Mouse (Mus musculus): ENCODE data around the gene Ppp1r14a. TPM values are rescaled to one million over a fixed set of nuclear protein-coding genes. Genes with fewer than 3 reads are reported as not detected.

The Ppp1r14a gene
- polyA plus RNA-seq, 1 experiment from 2014 or later: 11.8 TPM

DNA sequence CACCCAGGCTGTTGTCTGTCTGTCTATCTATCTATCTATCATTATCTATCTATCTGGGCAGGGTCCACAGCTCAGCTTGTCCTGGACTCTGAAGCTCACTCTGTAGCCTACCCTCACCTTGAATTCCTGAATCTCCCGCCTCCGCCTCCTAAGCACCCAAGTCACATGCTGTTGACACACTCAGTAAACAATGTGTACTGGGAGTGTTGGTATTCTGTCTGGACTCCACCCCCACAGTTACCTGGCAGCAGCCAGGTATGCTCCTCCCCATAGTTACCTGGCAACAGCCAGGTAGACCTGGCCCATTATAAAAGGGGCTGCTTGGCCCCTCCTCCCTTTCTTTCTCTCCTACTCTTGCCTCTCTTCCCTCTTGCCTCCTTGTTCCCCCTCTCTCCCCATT, 1.0 kb upstream of the Ppp1r14a start:
- no peak for ATAC-seq (ENCODE audit: insufficient number of reproducible peaks, insufficient read depth, low FRiP score, low read depth)
- Histone ChIP-seq H3K27me3 (ENCODE audit: control insufficient read depth, insufficient read depth, low read length) (peaks cover 17% of the 10 kb centered on the region; the same call in 1 of the 2 replicates), H3K27ac (replicated peaks in 1 of 2; ENCODE audit: control insufficient read depth in 1 of 2, insufficient read depth in 1 of 2, low read depth in 2 of 2, low read length in 2 of 2) (no peak overlapping the region), H3K9me3 (ENCODE audit: control insufficient read depth, low read length) (no peaks in the 10 kb centered on the region), H3K36me3 (ENCODE audit: control insufficient read depth, insufficient read depth, low read length) (no peaks in the 10 kb centered on the region), H3K4me2 (ENCODE audit: low read length) (no peak overlapping the region), H3K4me1 (ENCODE audit: control insufficient read depth in 2 of 2, insufficient read depth in 2 of 2, low read length in 2 of 2) (peaks cover 11 to 20% of the 10 kb centered on the region in 2 experiments; a peak in 3 of 4 replicates), H3K9ac (ENCODE audit: low read length) (no peak overlapping the region), H3K4me3 (ENCODE audit: control insufficient read depth in 1 of 2, insufficient read depth in 1 of 2, low read depth in 1 of 2, low read length in 2 of 2) (no peak overlapping the region)
- whole genome bisulfite sequencing: 90% methylated on average over 2 of the region's 2 CpGs

DNA sequence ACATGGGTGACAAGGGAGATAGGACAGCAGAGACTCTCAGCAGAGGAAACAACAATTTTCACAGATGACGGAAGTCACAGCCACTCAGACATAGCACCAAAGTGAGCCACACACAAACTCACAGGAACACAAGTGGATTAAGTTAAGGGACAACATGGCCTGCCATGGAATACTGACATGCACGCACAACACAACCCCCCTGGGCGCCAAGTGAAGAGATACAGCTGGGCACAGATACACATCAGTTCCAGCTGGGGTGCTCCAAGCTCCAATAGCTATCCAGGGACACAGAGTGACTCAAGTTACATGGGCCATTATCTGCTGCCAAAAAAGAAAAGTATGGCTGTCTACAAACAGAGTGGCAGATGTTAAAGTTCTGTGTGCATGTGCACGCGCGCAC, 748 bp downstream of the Ppp1r14a start:
- Histone ChIP-seq H3K27me3 (ENCODE audit: control insufficient read depth, insufficient read depth, low read length) (peaks cover 21% of the 10 kb centered on the region), H3K9ac (ENCODE audit: low read length) (peak overlapping the region; percentile 65), H3K9me3 (ENCODE audit: control insufficient read depth, low read length) (no peaks in the 10 kb centered on the region), H3K4me2 (ENCODE audit: low read length) (peak overlapping the region; percentile 83), H3K4me1 (ENCODE audit: control insufficient read depth in 2 of 2, insufficient read depth in 2 of 2, low read length in 2 of 2) (peaks cover 14 to 20% of the 10 kb centered on the region in 2 experiments; a peak in 3 of 4 replicates), H3K4me3 (ENCODE audit: control insufficient read depth in 1 of 2, insufficient read depth in 1 of 2, low read depth in 1 of 2, low read length in 2 of 2) (peak overlapping the region; percentile 51 to 56), H3K27ac (replicated peaks in 1 of 2; ENCODE audit: control insufficient read depth in 1 of 2, insufficient read depth in 1 of 2, low read depth in 2 of 2, low read length in 2 of 2) (0 out of 4 replicates have a peak overlapping the region, but pooled peaks of 1 of the 2 experiments have one; percentile 14), H3K36me3 (ENCODE audit: control insufficient read depth, insufficient read depth, low read length) (no peaks in the 10 kb centered on the region)
- ATAC-seq (ENCODE audit: insufficient number of reproducible peaks, insufficient read depth, low FRiP score, low read depth): no peak
- WGBS: 82% methylated on average over 6 of the region's 6 CpGs

DNA sequence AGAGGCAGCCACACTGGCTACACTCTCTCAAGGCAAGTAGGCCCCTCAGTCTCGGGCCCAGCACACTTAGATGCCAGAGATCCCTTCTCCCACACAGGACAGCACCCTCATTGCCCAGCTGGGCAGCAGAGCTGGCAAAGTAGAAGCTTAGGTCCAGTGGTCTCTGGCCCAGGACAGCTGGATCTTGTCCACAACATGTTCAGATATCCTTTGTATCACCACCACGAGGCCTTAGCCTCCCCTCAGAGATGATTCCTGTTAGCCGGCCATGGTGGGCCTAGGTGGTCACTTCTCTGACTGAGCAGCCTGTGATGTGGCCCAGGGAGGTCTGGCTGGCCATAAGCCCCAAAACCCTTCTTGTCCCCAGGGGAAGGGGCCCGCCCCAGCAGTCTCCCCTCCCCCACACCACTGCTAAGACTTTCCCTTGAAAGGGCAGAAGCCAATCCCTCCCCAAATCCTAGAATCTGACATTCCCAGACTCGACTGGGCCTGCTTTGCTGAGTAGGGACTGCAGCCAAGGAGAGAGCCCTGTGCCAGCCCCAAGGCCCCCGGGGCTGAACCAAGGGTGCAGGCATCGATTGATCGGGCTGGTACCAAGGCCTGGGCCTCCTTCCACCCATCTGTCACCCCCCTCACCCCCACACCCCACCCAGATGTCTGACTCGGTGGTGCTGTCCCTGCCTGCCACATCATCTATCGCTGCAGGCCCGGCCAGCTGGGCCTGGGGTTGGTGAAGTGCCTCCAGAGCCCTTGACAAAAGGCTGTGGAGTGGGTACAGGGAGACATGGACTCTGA, 1.8 kb downstream of the Ppp1r14a start:
- Histone ChIP-seq H3K27ac (replicated peaks in 1 of 2; ENCODE audit: control insufficient read depth in 1 of 2, insufficient read depth in 1 of 2, low read depth in 2 of 2, low read length in 2 of 2) (peak overlapping the region in 1 of 2 experiments; percentile 57; a peak in 2 of 4 replicates), H3K9ac (ENCODE audit: low read length) (no peak overlapping the region), H3K4me1 (ENCODE audit: control insufficient read depth in 2 of 2, insufficient read depth in 2 of 2, low read length in 2 of 2) (peaks cover 14 to 20% of the 10 kb centered on the region in 2 experiments; a peak in 3 of 4 replicates), H3K4me2 (ENCODE audit: low read length) (peak overlapping the region; percentile 83; the same call in 1 of the 2 replicates), H3K4me3 (ENCODE audit: control insufficient read depth in 1 of 2, insufficient read depth in 1 of 2, low read depth in 1 of 2, low read length in 2 of 2) (no peak overlapping the region), H3K36me3 (ENCODE audit: control insufficient read depth, insufficient read depth, low read length) (no peaks in the 10 kb centered on the region), H3K27me3 (ENCODE audit: control insufficient read depth, insufficient read depth, low read length) (peaks cover 21% of the 10 kb centered on the region), H3K9me3 (ENCODE audit: control insufficient read depth, low read length) (no peaks in the 10 kb centered on the region)
- 58% methylated on average over 11 of the region's 11 CpGs for WGBS
- ATAC-seq (ENCODE audit: insufficient number of reproducible peaks, insufficient read depth, low FRiP score, low read depth): no peak

- no peak overlapping the region for H3K9ac ChIP-seq (ENCODE audit: low read length)
- 51% methylated on average over 6 of the region's 7 CpGs for WGBS
- ATAC-seq (ENCODE audit: insufficient number of reproducible peaks, insufficient read depth, low FRiP score, low read depth): no peak
These were observed 2.7 kb downstream of the Ppp1r14a start for GRCm38 (mm10) chr7:29291616-29292457.

DNA sequence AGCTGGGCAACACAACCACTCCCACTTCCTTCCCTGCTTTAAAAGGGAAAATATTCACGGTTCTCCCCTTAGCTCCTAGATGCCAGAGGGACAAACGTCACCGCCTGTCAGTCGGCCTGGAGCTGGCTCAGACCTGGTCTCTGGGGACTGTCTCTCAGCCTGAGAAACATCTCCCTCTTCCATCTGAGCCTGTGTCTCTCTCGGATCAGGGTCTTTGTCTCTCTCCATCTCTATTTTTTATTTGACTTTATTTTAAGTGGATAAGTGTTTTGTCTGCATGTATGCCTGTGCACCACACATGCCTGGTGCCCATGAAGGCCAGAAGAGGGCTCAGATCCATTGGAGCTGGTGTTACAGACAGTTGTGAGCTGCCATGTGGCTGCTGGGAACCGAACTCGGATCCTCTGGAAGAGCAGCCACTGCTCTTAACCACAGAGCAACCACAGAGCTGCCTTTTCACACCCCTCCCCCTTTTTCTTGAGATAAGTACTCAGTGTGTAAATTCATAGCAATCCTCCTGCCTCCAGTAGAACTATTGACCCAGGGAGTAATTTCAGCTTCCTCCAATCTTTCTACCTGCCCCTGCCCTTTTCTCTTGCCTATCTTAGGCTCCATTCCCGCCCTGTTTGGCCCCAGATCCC, 3.5 kb downstream of the Ppp1r14a start:
- WGBS: 24% methylated on average over 8 of the region's 8 CpGs

More at GRCm38 (mm10) chr7:29291616-29292457, 2.7 kb downstream of the Ppp1r14a start:
- Histone ChIP-seq H3K4me1 (ENCODE audit: control insufficient read depth in 2 of 2, insufficient read depth in 2 of 2, low read length in 2 of 2) (peaks cover 14 to 20% of the 10 kb centered on the region in 2 experiments; a peak in 3 of 4 replicates), H3K27ac (replicated peaks in 1 of 2; ENCODE audit: control insufficient read depth in 1 of 2, insufficient read depth in 1 of 2, low read depth in 2 of 2, low read length in 2 of 2) (peak overlapping the region in 1 of 2 experiments; percentile 75; a peak in 3 of 4 replicates), H3K27me3 (ENCODE audit: control insufficient read depth, insufficient read depth, low read length) (peaks cover 15% of the 10 kb centered on the region), H3K36me3 (ENCODE audit: control insufficient read depth, insufficient read depth, low read length) (no peaks in the 10 kb centered on the region), H3K4me2 (ENCODE audit: low read length) (peak overlapping the region; percentile 22), H3K9me3 (ENCODE audit: control insufficient read depth, low read length) (no peaks in the 10 kb centered on the region), H3K4me3 (ENCODE audit: control insufficient read depth in 1 of 2, insufficient read depth in 1 of 2, low read depth in 1 of 2, low read length in 2 of 2) (no peak overlapping the region)

GRCm38 (mm10) chr7:29293131-29294065, 4.3 kb downstream of the Ppp1r14a start:
- H3K4me3 ChIP-seq (ENCODE audit: control insufficient read depth in 1 of 2, insufficient read depth in 1 of 2, low read depth in 1 of 2, low read length in 2 of 2): no peak overlapping the region
- ATAC-seq (ENCODE audit: insufficient number of reproducible peaks, insufficient read depth, low FRiP score, low read depth): no peak
- no peak overlapping the region for H3K4me2 ChIP-seq (ENCODE audit: low read length)
- WGBS: 51% methylated on average over 19 of the region's 19 CpGs
- no peaks in the 10 kb centered on the region for H3K36me3 ChIP-seq (ENCODE audit: control insufficient read depth, insufficient read depth, low read length)
- H3K27ac ChIP-seq (replicated peaks in 1 of 2; ENCODE audit: control insufficient read depth in 1 of 2, insufficient read depth in 1 of 2, low read depth in 2 of 2, low read length in 2 of 2): peak overlapping the region; percentile 46 to 75
- peak overlapping the region; percentile 16; the same call in 1 of the 2 replicates for H3K9ac ChIP-seq (ENCODE audit: low read length)
- no peaks in the 10 kb centered on the region for H3K9me3 ChIP-seq (ENCODE audit: control insufficient read depth, low read length)
- H3K4me1 ChIP-seq (ENCODE audit: control insufficient read depth in 2 of 2, insufficient read depth in 2 of 2, low read length in 2 of 2): peaks cover 14 to 20% of the 10 kb centered on the region in 2 experiments; a peak in 3 of 4 replicates
- peaks cover 13% of the 10 kb centered on the region for H3K27me3 ChIP-seq (ENCODE audit: control insufficient read depth, insufficient read depth, low read length)

More for the DNA sequence above, 3.5 kb downstream of the Ppp1r14a start:
- Histone ChIP-seq H3K4me2 (ENCODE audit: low read length) (peak overlapping the region; percentile 22), H3K36me3 (ENCODE audit: control insufficient read depth, insufficient read depth, low read length) (no peaks in the 10 kb centered on the region), H3K27me3 (ENCODE audit: control insufficient read depth, insufficient read depth, low read length) (peaks cover 12% of the 10 kb centered on the region), H3K4me3 (ENCODE audit: control insufficient read depth in 1 of 2, insufficient read depth in 1 of 2, low read depth in 1 of 2, low read length in 2 of 2) (no peak overlapping the region), H3K4me1 (ENCODE audit: control insufficient read depth in 2 of 2, insufficient read depth in 2 of 2, low read length in 2 of 2) (peaks cover 14 to 20% of the 10 kb centered on the region in 2 experiments; a peak in 3 of 4 replicates), H3K9ac (ENCODE audit: low read length) (no peak overlapping the region; the same call in 1 of the 2 replicates), H3K9me3 (ENCODE audit: control insufficient read depth, low read length) (no peaks in the 10 kb centered on the region), H3K27ac (replicated peaks in 1 of 2; ENCODE audit: control insufficient read depth in 1 of 2, insufficient read depth in 1 of 2, low read depth in 2 of 2, low read length in 2 of 2) (peak overlapping the region; percentile 46 to 75)
- ATAC-seq (ENCODE audit: insufficient number of reproducible peaks, insufficient read depth, low FRiP score, low read depth): no peak

Data from heart, embryonic 14.5 days (tissue).